Mouse (Mus musculus) kidney, postnatal 36 days (tissue): ENCODE data around the gene Ftsj3.

ENCODE experiments used
- DNase-seq, 2 experiments: peaks; one replicate each; pipeline ENCODE4 v3.0.0; 2021 to 2022; ENCODE audit warnings: mixed read lengths in 2 of 2

The Ftsj3 gene

DNA sequence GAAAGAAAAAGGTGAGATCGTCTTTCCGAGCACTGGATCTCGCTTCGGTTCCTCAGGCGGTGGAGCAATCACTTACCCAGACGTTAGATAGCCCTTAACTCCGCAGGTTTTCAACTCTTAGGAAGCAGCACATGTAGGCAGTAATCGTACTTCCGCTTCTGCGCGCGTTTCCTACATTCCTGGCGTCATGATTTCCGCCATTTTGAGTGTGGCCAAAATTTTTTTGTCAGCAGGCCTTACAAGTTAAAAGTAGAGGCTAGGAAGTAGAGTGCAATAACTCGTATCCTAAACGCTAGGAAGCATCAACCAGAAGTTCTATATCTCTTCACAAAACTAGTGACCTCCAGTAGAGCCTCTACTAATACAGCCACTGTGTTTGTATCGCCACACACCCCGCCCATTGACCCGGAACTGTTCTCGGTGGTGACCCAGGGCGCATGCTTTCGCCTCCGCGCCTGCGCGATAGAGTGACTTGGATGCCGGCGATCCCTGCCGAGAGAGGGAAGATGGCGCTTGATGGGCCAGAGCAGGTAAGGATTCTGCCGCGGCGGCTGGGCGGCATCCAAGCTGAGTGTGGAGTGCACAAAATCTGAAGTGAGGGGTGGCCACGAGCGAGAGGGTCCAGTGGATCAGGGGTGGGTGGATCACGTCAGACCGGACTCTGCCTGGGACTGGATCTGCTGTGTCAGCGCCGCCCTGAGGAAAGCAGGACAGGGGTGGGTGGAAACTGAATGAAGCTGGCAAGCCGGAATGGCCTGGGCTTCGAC lies at the start of gene Ftsj3, which contains the start of gene Psmc5:
TSS of gene Ftsj3 (minus strand) at position 395 of the 767 bp plus-strand sequence.
TSS of gene Psmc5 (plus strand) at position 470 of the 767 bp plus-strand sequence.
- peak; percentile 99 to 100 for DNase-seq

DNA sequence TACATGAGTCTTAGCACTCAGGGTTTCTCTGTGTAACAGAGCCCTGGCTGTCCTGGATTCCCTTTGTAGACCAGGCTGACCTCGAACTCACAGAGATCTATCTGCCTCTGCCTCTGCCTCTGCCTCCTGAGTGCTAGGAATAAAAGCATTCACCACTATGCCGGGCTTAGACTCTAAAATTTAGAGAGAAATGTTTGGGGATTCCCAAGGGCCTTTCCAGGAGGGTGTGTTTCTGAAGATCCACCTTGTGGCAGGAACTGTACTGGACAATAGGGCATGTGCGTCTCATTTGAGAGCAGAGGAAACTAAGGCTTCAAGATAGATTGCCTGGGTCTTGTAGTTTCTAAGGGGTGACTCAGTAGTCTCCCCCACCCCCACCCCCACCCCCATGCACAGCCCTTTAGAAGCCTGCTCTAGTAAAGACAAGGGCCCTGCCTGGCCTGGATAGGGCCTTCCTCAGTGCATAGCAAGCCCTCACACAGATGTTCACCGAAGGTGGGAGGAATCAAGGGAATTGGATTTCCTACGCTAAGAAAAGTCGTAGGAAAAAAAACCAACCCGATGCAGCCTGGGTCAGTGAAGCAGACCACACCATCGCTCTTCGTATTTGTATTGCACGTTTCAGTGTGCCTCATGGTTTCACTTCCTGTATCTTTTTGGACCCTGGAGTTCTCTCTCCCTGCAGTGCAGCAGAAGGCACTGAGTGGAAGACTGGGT lies 49.6 kb upstream of the Ftsj3 start:
- DNase-seq = no peak

DNA sequence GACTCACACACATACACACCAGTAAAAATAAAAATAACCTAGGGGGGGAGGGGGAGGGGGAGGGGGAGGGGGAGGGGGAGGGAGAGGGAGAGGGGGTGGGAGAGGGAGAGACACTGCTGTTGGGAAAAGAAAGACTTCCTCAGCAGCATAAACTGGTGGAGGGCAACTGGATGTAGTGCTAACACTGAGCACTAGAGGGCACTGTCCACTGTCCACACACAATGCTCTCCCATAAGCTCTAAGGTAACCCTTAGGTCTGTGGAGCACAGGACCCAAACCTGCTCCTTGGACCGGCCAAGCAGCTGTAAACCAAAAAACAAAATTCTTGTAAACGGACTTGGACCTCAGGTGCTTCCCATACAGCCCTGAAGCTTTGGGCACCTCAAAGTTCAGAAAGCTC lies 46.8 kb upstream of the Ftsj3 start:
- DNase-seq = peak; percentile 53 to 84

DNA sequence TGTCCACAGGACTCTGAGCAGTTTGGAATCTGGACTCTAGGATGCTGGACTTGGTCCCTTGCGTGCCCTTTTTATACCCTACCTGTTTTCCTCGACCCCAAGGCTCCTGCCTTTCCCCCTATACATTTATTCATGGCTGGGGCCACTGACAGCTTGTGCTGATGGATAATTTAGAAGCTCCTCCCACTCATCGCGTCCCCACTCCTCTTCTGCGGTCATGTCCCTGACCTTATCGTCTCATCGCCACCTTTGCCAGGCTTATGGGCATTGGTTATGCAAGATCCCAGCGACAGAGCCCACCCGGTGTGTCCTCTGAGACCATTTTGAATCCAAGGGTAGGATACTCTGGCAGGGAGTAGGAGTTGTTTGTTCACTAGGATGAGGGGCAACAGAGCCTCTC lies 45.9 kb upstream of the Ftsj3 start, which contains the start of gene Gh:
TSS of gene Gh (minus strand) at position 101 of the 400 bp plus-strand sequence.
- DNase-seq = no peak

DNA sequence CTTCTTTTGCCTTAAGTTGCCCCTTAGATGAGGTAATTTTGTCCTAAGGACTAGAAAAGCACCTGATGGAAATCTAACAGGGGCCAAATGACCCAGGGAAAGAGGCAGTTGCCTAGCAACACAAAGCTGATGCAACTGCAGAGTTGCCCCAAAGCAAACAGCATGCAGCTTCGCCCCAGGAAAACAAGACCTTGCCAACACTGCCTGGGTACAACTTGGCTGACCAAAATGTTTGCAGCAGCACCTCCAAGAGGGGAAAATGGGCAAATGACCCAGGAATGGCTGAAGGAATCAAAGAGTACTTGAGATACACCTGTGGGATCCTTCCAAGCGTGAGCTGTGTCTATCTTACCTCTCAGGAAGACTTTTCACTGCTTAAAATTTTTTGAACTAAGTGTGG lies 36.0 kb upstream of the Ftsj3 start:
- DNase-seq = no peak

DNA sequence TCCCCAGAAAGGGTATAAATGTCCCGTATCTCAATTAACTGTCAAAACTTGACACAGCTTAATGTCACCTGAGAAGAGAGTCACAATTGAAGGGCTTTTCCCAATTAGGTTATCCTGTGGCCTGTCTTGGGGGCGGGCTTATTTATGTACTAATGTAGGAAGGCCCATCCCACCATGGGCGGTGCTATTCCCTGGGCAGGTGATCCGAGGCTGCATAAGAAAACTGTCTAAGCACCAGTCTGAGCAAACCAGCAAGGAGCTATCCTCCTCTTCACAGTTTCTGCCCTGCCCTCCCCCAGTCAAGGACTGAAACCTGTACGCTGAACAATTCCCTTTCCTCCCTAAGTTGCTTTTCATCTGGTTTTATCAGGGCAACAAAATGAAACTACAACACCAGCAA lies 34.5 kb upstream of the Ftsj3 start:
- no peak for DNase-seq

DNA sequence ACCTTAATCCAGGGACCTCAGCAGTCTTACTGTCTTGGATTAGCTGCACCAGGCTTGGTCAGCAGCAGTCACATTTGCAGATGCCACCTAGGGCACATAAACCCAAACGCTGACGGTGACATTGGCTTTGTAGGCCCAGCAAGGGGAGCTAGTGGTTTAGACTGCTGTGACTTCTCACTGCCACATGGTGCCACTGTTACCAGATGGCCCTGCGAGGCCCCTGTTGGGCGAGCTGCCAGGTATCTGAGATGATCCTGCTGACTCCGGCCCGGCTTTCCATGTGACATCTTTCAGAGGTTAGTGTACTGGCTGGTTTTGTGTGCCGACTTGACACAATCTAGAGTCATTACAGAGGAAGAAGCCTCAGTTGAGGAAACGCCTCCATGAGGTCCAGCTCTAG lies 33.5 kb upstream of the Ftsj3 start:
- DNase-seq = peak; percentile 75 to 85

DNA sequence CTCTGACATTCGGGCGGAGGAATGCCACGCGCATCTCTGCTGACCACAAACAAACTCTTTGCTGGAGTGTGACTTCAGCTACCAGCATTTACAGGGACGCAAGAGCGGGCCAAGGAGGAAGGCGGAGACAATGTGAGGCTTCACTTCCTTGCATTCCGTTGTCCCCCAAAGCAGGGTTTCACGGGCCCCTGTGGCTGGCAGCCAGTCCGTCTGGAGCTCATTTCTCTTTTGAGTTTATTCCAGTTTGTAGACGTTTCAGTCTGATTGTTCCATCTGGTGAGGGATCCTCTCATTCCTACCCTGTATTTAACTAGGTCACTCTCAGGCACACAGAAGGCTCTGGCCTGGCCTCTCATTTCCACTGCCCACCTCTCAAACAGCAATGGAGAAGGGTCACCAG lies 31.1 kb upstream of the Ftsj3 start:
- no peak for DNase-seq

DNA sequence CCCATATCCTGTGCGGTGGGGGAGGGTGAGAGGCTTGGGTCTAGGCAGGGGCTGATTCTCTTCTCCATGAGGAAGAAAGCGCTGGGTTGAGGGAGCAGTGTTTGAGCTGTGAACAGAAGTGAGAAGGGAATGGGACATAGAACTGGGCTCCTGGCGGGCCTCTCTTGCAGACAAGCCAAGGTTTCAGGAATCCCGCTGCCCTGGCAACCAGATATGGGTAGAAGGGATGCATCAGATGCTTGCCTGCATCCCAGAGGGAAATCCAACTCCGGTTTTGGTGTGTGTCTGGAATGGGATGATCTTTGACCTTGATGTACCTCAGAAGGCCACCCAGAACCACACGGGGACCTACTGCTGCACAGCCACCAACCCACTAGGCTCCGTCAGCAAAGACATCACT lies 30.3 kb upstream of the Ftsj3 start:
- DNase-seq = no peak

DNA sequence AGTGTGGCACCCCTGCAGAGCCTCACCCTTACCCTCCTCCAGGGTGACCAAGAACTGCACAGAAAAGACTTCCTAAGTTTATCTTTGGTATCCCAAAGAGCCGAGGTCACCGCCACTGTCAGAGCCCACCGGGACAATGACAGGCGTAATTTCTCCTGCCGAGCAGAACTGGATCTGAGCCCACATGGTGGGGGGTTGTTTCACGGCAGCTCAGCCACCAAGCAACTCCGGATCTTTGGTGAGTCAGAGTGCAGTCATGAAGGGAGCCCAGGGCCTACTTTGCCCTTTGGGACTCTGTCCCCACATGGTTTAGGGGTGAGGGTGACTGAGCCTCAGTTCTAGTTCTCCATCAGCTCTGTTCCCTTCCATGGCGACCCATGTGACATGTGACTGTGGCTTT lies 28.2 kb upstream of the Ftsj3 start:
- DNase-seq = no peak

DNA sequence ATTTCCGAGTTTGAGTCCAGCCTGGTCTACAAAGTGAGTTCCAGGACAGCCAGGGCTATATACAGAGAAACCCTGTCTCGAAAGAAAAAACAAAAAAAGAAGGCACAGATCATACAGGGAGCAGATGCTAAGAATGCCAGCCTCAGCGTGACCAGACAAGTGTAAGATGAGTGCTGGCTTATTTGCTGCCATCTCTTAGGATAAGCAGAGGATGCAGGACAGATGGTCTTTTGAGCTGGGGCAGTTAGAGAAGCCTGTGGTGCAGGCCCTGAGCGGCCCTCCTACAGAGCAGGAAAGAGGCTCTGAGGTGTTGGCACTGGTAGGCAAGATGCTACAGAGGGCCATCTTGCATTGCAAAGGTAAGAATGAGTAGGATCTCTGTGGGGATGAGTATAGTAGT lies 27.5 kb upstream of the Ftsj3 start:
- no peak for DNase-seq

DNA sequence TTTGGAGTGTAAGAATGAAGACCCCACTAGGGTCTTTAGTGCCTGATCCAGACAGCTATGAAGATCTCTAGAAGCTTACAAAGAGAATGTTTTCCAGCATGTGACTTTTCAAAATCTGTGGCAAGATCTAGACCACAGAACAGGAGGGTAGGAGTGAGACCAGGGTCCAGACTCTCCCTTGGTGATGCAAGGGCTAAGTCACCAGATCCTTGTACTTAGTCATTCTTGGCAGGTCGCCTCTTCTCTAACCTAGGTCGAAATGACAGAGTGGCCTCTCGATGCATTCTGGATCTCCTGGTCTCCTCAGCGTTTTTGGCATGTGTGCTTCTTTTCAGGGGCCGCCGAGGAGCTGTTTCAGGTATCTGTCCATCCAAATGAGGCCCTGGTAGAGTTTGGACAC lies 26.6 kb upstream of the Ftsj3 start:
- no peak for DNase-seq

DNA sequence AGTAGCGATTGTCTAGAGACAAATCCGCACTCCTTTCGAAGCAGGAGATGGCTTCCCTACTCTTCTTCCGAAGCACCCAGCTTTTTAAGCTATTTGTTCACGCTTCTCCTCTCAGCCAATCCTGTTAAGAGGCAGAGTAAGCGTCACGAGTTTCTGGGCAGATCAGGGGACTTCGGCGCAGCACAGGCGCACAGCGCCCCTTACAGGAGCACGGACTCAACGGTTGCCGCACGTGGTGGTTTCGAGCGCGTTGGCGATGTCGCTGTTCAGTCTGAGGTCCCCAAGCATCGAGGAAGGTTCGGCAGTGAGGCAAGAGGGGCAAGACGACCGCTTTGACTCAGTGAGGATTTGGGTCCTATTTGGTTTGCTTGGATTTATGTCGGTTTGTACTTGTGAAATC lies 20.6 kb upstream of the Ftsj3 start, which contains the start of gene Tcam1:
TSS of gene Tcam1 (plus strand) at position 219 of the 400 bp plus-strand sequence.
- DNase-seq = peak; percentile 94 to 97

DNA sequence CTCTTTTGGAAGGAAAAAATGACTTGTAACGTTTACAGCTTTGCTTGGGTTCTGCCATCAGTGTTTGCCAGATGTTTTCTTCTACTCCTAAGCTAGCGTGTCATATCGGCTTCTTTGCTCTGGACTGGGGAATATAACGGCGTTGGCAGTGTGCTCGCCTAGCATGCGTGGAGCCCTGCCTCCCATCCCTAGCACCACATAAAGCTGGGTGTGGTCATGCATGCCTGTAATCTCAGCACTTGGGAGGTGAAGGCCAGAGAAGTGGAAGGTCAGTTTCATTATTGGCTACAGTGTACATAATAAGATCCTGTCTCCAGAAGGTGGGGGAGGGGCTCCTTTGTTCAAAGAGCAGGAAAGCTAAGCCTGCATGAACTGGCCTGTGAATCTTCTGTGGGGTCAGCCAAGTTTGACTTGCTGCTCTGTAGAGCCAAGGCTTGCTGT lies 19.1 kb upstream of the Ftsj3 start:
- DNase-seq = peak; percentile 78 to 81

DNA sequence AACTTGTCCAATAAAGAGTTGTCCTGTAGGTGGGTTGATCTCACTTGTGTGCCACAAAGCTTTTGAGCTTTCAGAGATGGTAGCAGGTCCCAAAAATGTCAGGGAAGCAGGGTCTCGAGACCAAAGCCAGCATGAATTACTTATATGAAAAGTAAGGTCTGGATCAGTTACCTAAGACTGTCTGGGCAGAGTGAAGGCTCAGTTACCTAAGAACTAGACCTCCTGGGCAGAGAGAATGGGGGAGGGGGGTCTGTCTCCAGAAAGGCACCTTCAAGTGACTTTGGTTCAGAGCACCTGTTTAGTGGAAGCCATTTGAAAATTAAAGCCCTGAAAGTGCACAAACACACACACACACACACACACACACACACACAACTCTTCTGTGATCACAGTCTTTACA lies 18.5 kb upstream of the Ftsj3 start:
- DNase-seq = no peak

DNA sequence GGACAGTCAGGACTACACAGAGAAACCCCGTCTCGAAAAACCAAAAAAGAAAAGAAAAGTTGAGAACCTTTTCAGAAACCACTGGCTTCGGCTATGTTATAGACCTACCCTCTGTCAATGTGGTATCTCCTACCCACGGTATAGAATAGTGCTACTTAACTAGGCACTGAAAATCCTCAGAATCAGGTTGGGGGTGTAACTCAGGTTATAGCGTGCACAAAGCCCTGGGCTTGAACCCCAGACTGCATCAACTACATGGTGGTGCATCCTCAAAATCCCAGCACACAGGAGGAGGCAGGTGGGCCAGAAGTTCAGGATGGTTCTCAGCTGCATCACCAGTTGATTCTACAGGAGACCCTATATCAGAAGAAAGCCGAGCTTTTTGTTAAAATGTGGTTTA lies 17.9 kb upstream of the Ftsj3 start:
- DNase-seq = no peak

DNA sequence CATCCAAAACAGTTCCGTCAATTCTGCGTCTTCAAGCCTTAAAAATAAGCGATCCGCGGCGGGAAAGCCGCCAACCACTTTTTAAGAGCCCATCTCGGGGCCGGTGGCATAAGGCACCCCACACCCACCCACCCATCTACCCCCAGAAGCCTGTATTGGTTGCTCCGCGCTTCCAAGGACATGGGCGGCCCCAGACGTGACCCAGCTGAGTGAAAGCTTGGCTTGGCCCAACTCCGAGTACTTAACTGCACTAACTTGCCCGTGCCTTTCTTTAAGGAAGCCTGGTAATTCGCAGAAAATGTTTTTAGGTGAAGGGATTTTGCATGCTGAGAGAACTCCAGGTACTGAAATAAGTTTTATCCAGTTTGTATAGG lies 17.4 kb upstream of the Ftsj3 start:
- DNase-seq = no peak

DNA sequence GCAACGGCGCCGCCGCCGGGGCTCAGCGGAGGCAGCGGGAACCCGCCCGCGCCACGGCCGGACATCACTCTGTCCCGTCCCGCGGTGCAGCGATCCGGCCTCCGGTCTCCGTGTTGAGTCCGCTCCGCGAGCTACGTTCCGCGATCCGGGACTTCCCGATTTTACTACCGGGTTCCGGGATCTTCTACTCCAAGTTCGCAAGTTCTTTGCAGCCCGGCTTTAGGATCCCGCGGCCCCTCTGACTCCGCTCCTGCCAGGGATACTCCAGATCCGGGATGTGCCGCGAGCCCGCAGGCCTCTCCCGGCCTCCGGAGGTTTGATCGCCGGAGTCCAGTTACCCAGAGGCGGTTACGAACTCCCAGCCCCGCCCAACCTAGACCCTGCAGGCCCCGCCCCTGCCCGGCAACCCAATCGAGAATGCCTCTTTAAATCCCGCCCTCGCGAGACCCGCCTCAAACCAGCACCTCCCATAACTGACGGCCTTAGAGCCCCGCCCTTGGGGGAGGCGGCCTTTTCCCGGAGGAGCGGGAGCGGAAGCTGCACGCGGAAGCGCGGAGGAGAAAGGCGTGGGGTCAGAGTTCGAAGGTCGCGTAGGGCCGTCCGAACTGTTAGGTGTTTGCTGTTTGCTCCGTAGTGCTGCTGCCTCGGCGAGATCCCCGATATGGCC lies 16.9 kb upstream of the Ftsj3 start, which contains the start of gene Smarcd2:
TSS of gene Smarcd2 (minus strand) at position 329 of the 667 bp plus-strand sequence.
- DNase-seq = peak; percentile 100

DNA sequence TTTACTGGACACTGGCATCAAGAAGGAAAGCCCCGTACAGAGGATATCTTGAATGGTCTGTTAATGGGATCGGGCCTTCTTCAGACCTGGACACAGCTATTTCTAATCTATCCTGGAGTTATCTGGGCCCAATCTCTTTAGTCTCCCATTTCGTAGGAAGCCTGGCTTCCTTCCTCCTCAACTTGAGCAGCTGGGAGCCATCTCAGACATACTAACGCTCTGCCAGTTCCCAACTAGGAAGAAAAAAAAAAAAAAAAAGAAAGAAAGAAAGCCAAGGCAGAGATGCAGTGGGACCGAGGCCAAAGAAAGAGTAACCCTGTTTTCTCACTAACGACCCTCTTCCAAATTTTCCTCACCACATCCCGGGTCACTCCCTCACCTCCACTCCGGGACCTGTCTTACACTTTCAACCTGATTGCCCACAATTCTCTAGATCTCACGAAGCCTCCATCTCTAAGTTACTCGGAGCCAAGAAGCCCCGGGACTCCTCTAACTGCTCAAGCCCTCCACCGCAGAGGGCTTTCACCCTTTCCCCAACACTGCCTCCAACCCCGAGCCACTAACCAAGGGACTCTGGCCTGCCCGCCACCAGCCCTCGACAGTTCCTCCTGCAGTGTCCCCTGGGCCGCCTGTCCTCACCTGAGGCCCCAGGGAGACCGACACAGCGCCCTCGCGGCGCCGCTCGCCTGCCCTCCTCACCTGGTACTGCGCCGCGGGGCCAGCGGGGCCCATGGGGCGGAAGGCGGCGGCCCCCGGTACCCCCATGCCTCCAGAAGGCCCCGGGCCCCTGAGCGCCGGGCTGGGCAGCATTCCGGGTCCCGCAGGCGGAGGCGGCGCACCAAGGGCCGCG lies 16.1 kb upstream of the Ftsj3 start:
- DNase-seq = peak in 1 of 2 experiments; percentile 67

DNA sequence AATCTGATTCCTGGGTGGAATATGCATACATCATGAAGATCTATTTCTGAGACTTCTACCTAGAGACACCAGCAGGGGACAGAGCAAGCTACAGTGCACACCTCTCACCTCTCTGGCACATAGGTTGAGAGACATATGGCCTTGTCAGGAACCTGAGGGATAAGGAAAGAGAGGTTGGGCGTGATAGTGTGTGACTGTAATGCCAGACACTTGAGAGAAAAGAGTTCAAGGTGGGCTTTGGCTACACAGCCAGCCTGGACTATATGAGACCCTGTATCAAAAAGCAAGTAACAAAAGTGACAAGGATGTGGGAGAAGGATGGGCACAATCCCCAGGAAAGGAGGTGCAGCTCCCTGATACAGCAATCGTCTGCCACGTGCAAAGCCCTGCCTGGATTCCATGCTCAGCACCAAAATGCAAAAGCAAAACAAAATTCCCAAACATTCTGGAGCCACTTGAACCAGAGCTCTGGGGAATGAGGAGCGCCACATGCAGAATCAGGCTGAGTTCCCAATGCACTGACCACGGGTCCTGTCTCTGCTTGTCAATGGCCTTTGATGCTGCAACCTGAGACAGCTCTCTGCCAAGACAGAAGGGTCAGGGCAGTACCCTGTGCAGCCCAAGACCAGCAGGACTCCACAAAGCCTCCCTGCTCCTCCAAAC lies 15.4 kb upstream of the Ftsj3 start:
- peak in 1 of 2 experiments; percentile 29 for DNase-seq

DNA sequence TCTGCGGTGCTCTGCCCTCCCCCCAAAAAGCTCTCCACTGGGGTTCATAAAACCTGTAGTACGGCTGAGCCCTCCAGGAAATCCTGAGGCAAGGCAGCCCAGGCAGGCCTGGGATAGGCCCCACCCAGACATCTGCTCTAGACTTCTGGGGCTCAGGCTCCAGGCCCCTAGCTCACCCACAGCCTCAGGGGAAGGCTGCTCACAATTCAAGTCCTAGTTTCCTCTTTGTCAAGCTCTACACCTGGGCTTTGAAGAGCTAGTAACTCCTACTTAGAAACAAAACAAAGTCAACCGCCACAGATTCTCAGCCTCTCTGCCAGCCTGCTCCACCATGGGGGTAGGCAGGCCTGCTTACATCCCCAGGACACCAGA lies 13.2 kb upstream of the Ftsj3 start:
- peak in 1 of 2 experiments; percentile 39 for DNase-seq
